Mouse (Mus musculus): Measurements from ENCODE around the gene Ern1. TPM values are rescaled to one million over a fixed set of nuclear protein-coding genes. Genes with fewer than 3 reads are reported as not detected.

Gene Ern1
- polyA plus RNA-seq, 1 experiment from 2014 or later: 5.8 TPM

- peak; percentile 60; the same call in 1 of the 2 replicates for ATAC-seq (ENCODE audit: low read depth)
- no peak overlapping the region for H3K9ac ChIP-seq (ENCODE audit: low read length)
Observed at GRCm38 (mm10) chr11:106418622-106419196, 68.9 kb downstream of the Ern1 start.

GRCm38 (mm10) chr11:106417860-106418259 lies 69.8 kb downstream of the Ern1 start:
- ATAC-seq (ENCODE audit: low read depth): no peak
- no peak overlapping the region for H3K4me3 ChIP-seq (ENCODE audit: low read length)
- H3K4me2 ChIP-seq (ENCODE audit: low read depth, low read length): no peak overlapping the region
- WGBS: 76% methylated on average over 2 of the region's 2 CpGs
- H3K36me3 ChIP-seq (ENCODE audit: control insufficient read depth, insufficient read depth, low read length): peaks cover 3% of the 10 kb centered on the region; the same call in 1 of the 2 replicates
- no peaks in the 10 kb centered on the region for H3K9me3 ChIP-seq (ENCODE audit: control insufficient read depth, low read length)
- no peaks in the 10 kb centered on the region for H3K4me1 ChIP-seq (replicated peaks; ENCODE audit: control insufficient read depth, insufficient read depth, low read length)
- no peaks in the 10 kb centered on the region for H3K27me3 ChIP-seq (ENCODE audit: control insufficient read depth, insufficient read depth, low read depth, low read length)
- no peak overlapping the region for H3K9ac ChIP-seq (ENCODE audit: low read length)
- H3K27ac ChIP-seq (ENCODE audit: low read length): no peak overlapping the region

More at GRCm38 (mm10) chr11:106418622-106419196, 68.9 kb downstream of the Ern1 start:
- Histone ChIP-seq H3K36me3 (ENCODE audit: control insufficient read depth, insufficient read depth, low read length) (peaks cover 3% of the 10 kb centered on the region; the same call in 1 of the 2 replicates), H3K27ac (ENCODE audit: low read length) (no peak overlapping the region), H3K4me3 (ENCODE audit: low read length) (no peak overlapping the region), H3K9me3 (ENCODE audit: control insufficient read depth, low read length) (no peaks in the 10 kb centered on the region), H3K4me1 (replicated peaks; ENCODE audit: control insufficient read depth, insufficient read depth, low read length) (no peaks in the 10 kb centered on the region), H3K4me2 (ENCODE audit: low read depth, low read length) (no peak overlapping the region), H3K27me3 (ENCODE audit: control insufficient read depth, insufficient read depth, low read depth, low read length) (no peaks in the 10 kb centered on the region)
- WGBS: 28% methylated on average over 4 of the region's 4 CpGs

GRCm38 (mm10) chr11:106416331-106416730 lies 71.3 kb downstream of the Ern1 start:
- no peaks in the 10 kb centered on the region for H3K27me3 ChIP-seq (ENCODE audit: control insufficient read depth, insufficient read depth, low read depth, low read length)
- no peak overlapping the region for H3K4me3 ChIP-seq (ENCODE audit: low read length)
- 73% methylated on average over 3 of the region's 3 CpGs for WGBS
- peaks cover 5% of the 10 kb centered on the region; the same call in 1 of the 2 replicates for H3K36me3 ChIP-seq (ENCODE audit: control insufficient read depth, insufficient read depth, low read length)
- no peaks in the 10 kb centered on the region for H3K9me3 ChIP-seq (ENCODE audit: control insufficient read depth, low read length)
- ATAC-seq (ENCODE audit: low read depth): no peak
- no peak overlapping the region for H3K4me2 ChIP-seq (ENCODE audit: low read depth, low read length)
- no peak overlapping the region for H3K9ac ChIP-seq (ENCODE audit: low read length)
- H3K4me1 ChIP-seq (replicated peaks; ENCODE audit: control insufficient read depth, insufficient read depth, low read length): no peaks in the 10 kb centered on the region
- H3K27ac ChIP-seq (ENCODE audit: low read length): no peak overlapping the region

- no peaks in the 10 kb centered on the region for H3K27me3 ChIP-seq (ENCODE audit: control insufficient read depth, insufficient read depth, low read depth, low read length)
- no peak overlapping the region for H3K27ac ChIP-seq (ENCODE audit: low read length)
- ATAC-seq (ENCODE audit: low read depth): no peak
- H3K36me3 ChIP-seq (ENCODE audit: control insufficient read depth, insufficient read depth, low read length): peaks cover 6% of the 10 kb centered on the region; the same call in 1 of the 2 replicates
- no peak overlapping the region for H3K4me2 ChIP-seq (ENCODE audit: low read depth, low read length)
- no peaks in the 10 kb centered on the region for H3K4me1 ChIP-seq (replicated peaks; ENCODE audit: control insufficient read depth, insufficient read depth, low read length)
- WGBS: 81% methylated on average over 3 of the region's 3 CpGs
- H3K9ac ChIP-seq (ENCODE audit: low read length): no peak overlapping the region
- no peak overlapping the region for H3K4me3 ChIP-seq (ENCODE audit: low read length)
- H3K9me3 ChIP-seq (ENCODE audit: control insufficient read depth, low read length): no peaks in the 10 kb centered on the region
Observed at GRCm38 (mm10) chr11:106412641-106413360, 74.9 kb downstream of the Ern1 start.

- H3K4me1 ChIP-seq (replicated peaks; ENCODE audit: control insufficient read depth, insufficient read depth, low read length): no peaks in the 10 kb centered on the region
- 76% methylated on average over 2 of the region's 2 CpGs for WGBS
- ATAC-seq (ENCODE audit: low read depth): no peak
- H3K36me3 ChIP-seq (ENCODE audit: control insufficient read depth, insufficient read depth, low read length): peaks cover 13% of the 10 kb centered on the region; the same call in 1 of the 2 replicates
- H3K27me3 ChIP-seq (ENCODE audit: control insufficient read depth, insufficient read depth, low read depth, low read length): no peaks in the 10 kb centered on the region
- H3K9me3 ChIP-seq (ENCODE audit: control insufficient read depth, low read length): no peaks in the 10 kb centered on the region
- H3K4me3 ChIP-seq (ENCODE audit: low read length): no peak overlapping the region
- no peak overlapping the region for H3K27ac ChIP-seq (ENCODE audit: low read length)
- no peak overlapping the region for H3K4me2 ChIP-seq (ENCODE audit: low read depth, low read length)
- no peak overlapping the region for H3K9ac ChIP-seq (ENCODE audit: low read length)
Observed at GRCm38 (mm10) chr11:106411157-106411556, 76.5 kb downstream of the Ern1 start.

GRCm38 (mm10) chr11:106410507-106410906 lies 77.1 kb downstream of the Ern1 start:
- no peaks in the 10 kb centered on the region for H3K27me3 ChIP-seq (ENCODE audit: control insufficient read depth, insufficient read depth, low read depth, low read length)
- no peak for ATAC-seq (ENCODE audit: low read depth)
- no peak overlapping the region for H3K27ac ChIP-seq (ENCODE audit: low read length)
- WGBS: 68% methylated on average over 3 of the region's 3 CpGs
- no peaks in the 10 kb centered on the region for H3K9me3 ChIP-seq (ENCODE audit: control insufficient read depth, low read length)
- H3K4me1 ChIP-seq (replicated peaks; ENCODE audit: control insufficient read depth, insufficient read depth, low read length): no peaks in the 10 kb centered on the region
- no peak overlapping the region for H3K9ac ChIP-seq (ENCODE audit: low read length)
- H3K36me3 ChIP-seq (ENCODE audit: control insufficient read depth, insufficient read depth, low read length): peaks cover 13% of the 10 kb centered on the region; the same call in 1 of the 2 replicates
- H3K4me3 ChIP-seq (ENCODE audit: low read length): no peak overlapping the region
- no peak overlapping the region for H3K4me2 ChIP-seq (ENCODE audit: low read depth, low read length)

- WGBS: 74% methylated on average over 4 of the region's 4 CpGs
- H3K36me3 ChIP-seq (ENCODE audit: control insufficient read depth, insufficient read depth, low read length): peaks cover 16% of the 10 kb centered on the region; the same call in 1 of the 2 replicates
Observed at GRCm38 (mm10) chr11:106410011-106410410, 77.6 kb downstream of the Ern1 start.

GRCm38 (mm10) chr11:106398481-106398880 lies 89.2 kb downstream of the Ern1 start:
- H3K4me3 ChIP-seq (ENCODE audit: low read length): no peak overlapping the region
- WGBS: 84% methylated on average over 8 of the region's 8 CpGs

More at GRCm38 (mm10) chr11:106410011-106410410, 77.6 kb downstream of the Ern1 start:
- no peak overlapping the region for H3K4me2 ChIP-seq (ENCODE audit: low read depth, low read length)
- no peak overlapping the region for H3K4me3 ChIP-seq (ENCODE audit: low read length)
- H3K27ac ChIP-seq (ENCODE audit: low read length): no peak overlapping the region
- no peaks in the 10 kb centered on the region for H3K27me3 ChIP-seq (ENCODE audit: control insufficient read depth, insufficient read depth, low read depth, low read length)
- ATAC-seq (ENCODE audit: low read depth): no peak
- no peaks in the 10 kb centered on the region for H3K9me3 ChIP-seq (ENCODE audit: control insufficient read depth, low read length)
- H3K9ac ChIP-seq (ENCODE audit: low read length): no peak overlapping the region
- no peaks in the 10 kb centered on the region for H3K4me1 ChIP-seq (replicated peaks; ENCODE audit: control insufficient read depth, insufficient read depth, low read length)

GRCm38 (mm10) chr11:106397656-106398055 lies 90.0 kb downstream of the Ern1 start:
- Histone ChIP-seq H3K4me3 (ENCODE audit: low read length) (no peak overlapping the region), H3K27ac (ENCODE audit: low read length) (no peak overlapping the region), H3K4me1 (replicated peaks; ENCODE audit: control insufficient read depth, insufficient read depth, low read length) (no peaks in the 10 kb centered on the region), H3K36me3 (ENCODE audit: control insufficient read depth, insufficient read depth, low read length) (peaks cover 11% of the 10 kb centered on the region; the same call in 1 of the 2 replicates), H3K4me2 (ENCODE audit: low read depth, low read length) (no peak overlapping the region), H3K9me3 (ENCODE audit: control insufficient read depth, low read length) (no peaks in the 10 kb centered on the region), H3K27me3 (ENCODE audit: control insufficient read depth, insufficient read depth, low read depth, low read length) (no peaks in the 10 kb centered on the region), H3K9ac (ENCODE audit: low read length) (no peak overlapping the region)
- 90% methylated on average over 3 of the region's 3 CpGs for WGBS
- ATAC-seq (ENCODE audit: low read depth): no peak

More at GRCm38 (mm10) chr11:106398481-106398880, 89.2 kb downstream of the Ern1 start:
- Histone ChIP-seq H3K27ac (ENCODE audit: low read length) (no peak overlapping the region), H3K4me2 (ENCODE audit: low read depth, low read length) (no peak overlapping the region), H3K27me3 (ENCODE audit: control insufficient read depth, insufficient read depth, low read depth, low read length) (no peaks in the 10 kb centered on the region), H3K4me1 (replicated peaks; ENCODE audit: control insufficient read depth, insufficient read depth, low read length) (no peaks in the 10 kb centered on the region), H3K9me3 (ENCODE audit: control insufficient read depth, low read length) (no peaks in the 10 kb centered on the region), H3K36me3 (ENCODE audit: control insufficient read depth, insufficient read depth, low read length) (peaks cover 16% of the 10 kb centered on the region), H3K9ac (ENCODE audit: low read length) (no peak overlapping the region)
- ATAC-seq (ENCODE audit: low read depth): no peak

Data from lung, embryonic 16.5 days (tissue).